Mouse (Mus musculus): Measurements from ENCODE around the gene Aqp3. TPM values are rescaled to one million over a fixed set of nuclear protein-coding genes. Genes with fewer than 3 reads are reported as not detected.

Aqp3 gene
- polyA plus RNA-seq (2012; rRNA removed): 0.47 and 1.5 TPM in 2 replicates

DNA sequence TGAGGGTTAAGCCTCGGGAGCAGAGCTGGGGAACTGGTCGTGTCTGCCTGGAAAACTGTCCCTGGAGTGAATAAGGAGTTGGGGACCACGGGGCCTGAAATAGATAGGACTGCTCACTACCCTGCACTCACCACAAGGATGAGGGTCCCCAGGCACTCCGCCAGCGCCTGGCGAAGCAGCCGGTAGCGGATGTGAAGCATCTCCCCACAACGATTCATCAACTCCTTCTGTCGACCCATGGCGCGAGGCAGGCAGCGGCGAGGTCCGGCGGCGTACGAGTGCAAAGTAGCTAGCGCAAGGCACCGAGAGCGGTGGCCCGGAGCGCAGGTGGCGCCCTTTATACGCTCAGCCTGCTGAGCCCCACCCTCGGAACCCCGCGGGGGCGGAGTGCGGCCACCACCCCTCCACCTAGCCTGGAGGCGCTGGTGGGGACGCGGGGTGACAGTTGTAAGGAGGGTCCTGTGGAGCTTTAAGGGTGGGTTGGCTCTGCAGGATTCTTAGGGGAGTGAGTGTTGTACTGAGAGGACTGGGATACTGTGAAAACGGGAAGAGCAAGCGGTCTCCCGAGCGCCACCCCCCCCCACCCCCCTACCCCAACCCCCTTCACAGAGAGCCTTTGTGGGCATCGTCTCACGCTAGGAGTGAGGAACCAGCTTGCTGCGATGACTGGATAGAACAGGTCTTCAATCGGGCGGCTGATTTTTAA, at the start of gene Aqp3:
Aqp3 (minus strand) TSS at position 313 of the 706 bp plus-strand sequence.

DNA sequence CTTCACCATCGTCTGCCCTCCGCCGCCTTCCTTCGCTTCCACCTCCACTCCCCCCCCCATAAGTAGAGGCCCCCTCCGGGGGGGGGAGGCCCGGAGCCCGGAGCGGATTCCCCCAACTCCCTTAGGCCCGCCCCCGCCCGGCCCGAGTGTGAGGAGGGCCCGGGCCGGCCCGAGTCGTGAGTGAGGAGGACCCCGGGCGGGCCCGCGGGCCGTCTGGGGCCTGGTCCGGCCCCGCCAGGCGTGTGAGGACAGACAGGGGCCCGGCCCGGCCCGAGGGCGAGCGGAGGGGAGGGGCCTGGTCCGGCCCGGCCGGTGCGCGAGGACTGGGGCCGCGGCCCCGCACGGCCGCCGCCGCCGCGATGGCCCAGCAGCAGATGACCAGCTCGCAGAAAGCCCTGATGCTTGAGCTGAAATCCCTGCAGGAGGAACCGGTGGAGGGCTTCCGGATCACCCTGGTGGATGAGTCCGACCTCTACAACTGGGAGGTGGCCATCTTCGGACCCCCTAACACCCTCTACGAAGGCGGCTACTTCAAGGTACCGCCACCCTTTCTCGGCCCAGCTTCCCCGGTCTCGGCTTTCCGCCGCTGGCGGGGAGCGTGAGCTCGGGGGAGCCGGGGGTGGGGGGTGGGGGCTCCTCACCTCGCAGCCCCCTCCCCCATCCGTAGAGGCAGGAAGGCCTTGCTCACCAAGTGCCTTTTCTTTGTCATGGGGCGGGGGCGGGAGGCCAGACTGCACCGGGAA, 37.9 kb upstream of the Aqp3 start, which contains the start of gene Ube2r2:
Ube2r2 (plus strand) TSS at position 33 of the 743 bp plus-strand sequence.

DNA sequence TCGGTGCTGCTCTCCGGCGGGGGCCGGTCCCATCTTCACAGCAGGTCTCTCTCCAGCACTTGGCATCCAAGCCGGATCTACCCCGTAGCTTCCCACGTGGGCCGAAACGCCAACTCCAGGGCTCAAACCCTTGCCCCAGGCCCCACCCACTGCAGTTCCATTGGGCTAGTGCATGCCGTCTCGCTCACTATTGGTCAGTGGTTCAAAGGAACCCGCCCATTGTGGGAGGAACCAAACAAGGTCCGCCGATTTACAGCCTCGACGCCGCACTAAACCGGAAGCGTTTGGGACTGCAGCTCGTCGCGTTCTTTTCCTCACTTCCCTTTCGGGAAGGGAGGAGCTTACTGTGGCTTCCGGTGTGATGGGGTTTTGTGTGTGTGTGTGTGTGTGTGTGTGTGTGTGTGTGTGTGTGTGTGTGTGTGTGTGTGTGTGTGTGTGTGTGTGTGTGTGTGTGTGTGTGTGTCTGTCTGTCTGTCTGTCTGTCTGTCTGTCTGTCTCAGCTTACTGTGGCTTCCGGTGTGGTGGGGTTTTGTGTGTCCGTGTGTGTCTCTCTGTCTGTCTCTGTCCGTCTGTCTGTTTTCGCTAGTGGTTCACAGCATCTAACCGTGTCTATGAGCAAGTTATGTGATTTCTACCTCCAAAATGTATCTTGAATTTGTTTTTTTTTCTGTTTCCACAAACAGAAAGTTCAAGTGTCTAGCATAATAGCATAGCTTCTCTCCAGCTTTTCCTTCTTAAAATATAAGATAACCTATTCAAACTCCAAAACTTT, 26.4 kb upstream of the Aqp3 start, which contains the start of gene Nol6:
Nol6 (minus strand) TSS at position 276 of the 772 bp plus-strand sequence.

DNA sequence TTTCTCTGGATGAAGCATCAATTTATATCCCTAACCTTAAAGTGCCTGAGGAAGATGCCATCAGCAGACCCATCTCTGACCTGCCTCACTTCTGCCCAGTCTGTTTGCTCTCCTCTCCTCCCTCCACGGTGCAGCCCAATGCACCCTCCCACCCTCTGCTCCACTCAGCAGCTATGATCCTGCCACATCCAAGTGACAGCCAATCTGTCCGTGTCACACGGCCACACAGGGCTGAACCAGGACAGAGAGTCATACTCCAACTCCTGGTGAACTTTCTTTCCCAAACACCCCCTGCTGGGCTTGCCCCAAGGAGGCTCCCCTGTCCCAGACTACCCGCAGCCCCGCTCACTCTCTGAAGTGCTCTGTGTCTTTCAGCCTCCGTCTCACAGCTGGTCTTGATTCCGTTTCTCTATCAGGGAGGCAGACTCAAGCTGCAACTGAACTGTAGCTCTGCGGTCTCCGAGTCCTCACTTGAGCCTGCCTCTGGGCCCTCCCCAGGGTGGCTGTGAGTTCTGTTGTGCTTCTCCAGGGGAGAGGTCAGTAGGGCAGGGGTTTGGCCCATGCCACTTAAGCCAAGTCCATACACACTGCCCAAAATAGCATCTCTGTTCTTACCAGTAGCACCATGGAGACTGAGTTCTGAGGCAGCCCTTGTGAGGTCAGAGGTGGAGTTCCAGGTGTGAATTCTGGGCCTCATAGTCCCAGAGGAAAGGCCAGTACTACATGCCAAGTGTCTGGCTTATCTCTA, 50.3 kb downstream of the Aqp3 start, which contains the start of gene Aqp7:
Aqp7 (minus strand) TSS at position 616 of the 748 bp plus-strand sequence.

Other genes with a start within 250 kb of the Aqp3 start
- 6.5 and 7.6 TPM in 2 replicates for gene B4galt1, start 244.2 kb downstream of the Aqp3 start, polyA plus RNA-seq (2012; rRNA removed)
- gene Spink4, start 178.1 kb downstream of the Aqp3 start, polyA plus RNA-seq (2012; rRNA removed): 0.21 TPM in 1 of 2 replicates, not detected in the other
- 130 TPM in 2 replicates for gene Bag1, start 149.9 kb downstream of the Aqp3 start, polyA plus RNA-seq (2012; rRNA removed)
- gene Chmp5, start 149.8 kb downstream of the Aqp3 start, polyA plus RNA-seq (2012; rRNA removed): 115 and 126 TPM in 2 replicates
- 119 and 120 TPM in 2 replicates for gene Nfx1, start 127.3 kb downstream of the Aqp3 start, polyA plus RNA-seq (2012; rRNA removed)
- 0.12 TPM in 1 of 2 replicates, not detected in the other for gene Aqp7, start 50.0 kb downstream of the Aqp3 start, polyA plus RNA-seq (2012; rRNA removed)
- 50.3 and 55.3 TPM in 2 replicates for gene Nol6, start 26.3 kb upstream of the Aqp3 start, polyA plus RNA-seq (2012; rRNA removed)
- 150 and 160 TPM in 2 replicates for gene Ube2r2, start 37.6 kb upstream of the Aqp3 start, polyA plus RNA-seq (2012; rRNA removed)
- gene Ubap2, start 177.0 kb upstream of the Aqp3 start, polyA plus RNA-seq (2012; rRNA removed): 32.4 and 39.1 TPM in 2 replicates
- gene Dcaf12, start 216.7 kb upstream of the Aqp3 start, polyA plus RNA-seq (2012; rRNA removed): 48.0 and 48.1 TPM in 2 replicates

Measured in central nervous system, embryonic 18 days (tissue).